Mouse (Mus musculus) cerebellum, postnatal 14 days (tissue): ENCODE measurements around the gene Agl.
A peak's percentile ranks its signal among the peaks of the same experiment; 100 is the strongest.
"Not testable (repeated sequence)": the region's sequence is repeated elsewhere in the genome, so short reads cannot be mapped to it uniquely, and the experiment has no call there.

Experiments
- DNase-seq, 2 experiments: peaks; one replicate each; pipeline ENCODE4 v3.0.0; 2021; ENCODE audit warnings: mixed read lengths in 2 of 2

Agl gene

DNA sequence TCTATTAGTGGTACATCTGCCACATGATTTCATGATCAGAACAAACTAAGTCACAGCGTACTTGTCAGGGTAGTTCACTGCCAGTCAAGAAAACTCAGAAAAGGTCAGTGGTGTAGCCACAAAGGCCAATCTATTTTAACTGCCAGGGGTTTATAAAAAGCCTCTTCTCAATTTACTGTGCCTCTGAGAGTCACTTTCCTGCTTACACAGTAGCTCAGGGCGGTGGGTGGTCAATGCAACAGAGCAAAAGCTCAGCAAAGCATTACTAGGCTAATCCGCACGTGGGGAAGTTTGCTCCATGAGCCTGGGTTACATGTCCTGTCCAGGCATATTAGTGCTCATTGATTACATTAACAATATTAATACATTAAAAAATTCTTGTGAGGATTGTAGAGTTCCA is 8.0 kb upstream of the Agl start:
- no peak for DNase-seq

DNA sequence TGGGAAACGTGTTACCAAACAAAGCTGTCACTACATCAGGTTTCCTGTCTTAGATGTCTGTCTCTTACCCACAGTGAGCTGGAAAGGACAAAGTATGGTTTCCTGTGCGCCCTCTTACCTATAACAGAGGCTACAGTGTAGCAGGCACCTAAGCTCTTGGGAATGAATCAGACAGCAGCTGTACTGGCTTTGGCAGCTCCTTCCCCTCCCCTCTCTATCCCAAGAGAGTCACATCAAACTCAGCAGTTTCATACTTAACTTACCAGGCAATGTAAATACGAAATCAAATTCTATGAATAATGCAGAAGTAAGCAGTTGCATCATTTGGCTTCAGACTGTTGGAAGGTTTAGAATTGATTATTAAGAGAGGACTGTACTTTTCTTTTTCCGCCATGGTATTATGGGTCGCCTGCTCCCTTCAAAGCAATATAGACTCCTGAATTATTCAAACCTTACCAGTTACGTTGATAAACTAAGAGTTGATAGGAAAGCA is 7.4 kb upstream of the Agl start:
- no peak for DNase-seq

DNA sequence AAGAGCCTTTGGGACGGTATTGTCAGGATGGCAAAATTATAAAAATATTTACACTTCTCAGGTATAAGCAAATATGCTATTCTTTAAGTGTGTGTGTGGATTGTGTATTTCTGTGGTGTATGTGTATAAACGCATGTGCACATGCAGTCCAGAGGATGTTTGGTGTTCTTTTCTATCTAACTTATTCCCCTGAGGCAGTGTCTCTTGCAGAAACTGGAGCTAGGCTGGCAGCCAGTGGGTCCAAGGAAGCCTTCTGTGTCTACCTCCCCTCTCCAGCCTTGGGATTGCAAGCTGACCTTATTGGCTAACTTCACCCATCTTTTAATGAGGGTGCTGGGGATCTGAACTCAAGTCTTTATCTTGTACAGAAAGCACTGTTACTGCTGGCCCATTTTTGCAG is 5.0 kb upstream of the Agl start:
- no peak for DNase-seq

DNA sequence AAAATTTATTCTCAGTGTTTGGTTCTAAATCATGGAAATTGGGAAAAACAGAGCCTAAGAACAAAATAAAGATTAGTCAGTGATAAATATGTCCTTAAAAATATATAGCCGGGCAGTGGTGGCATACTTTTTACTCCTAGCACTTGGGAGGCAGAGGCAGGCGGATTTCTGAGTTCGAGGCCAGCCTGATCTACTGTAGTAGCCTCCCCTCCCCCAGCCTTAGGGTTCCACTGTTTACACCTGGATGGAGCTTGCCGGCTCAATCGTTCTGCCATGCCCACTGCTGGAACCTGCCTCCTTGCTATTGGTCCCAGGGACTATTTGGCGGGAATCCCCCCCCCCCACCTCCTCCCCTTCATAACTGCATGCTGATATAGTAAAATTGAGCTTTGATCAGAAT is 2.4 kb upstream of the Agl start:
- not testable (repeated sequence) for DNase-seq

DNA sequence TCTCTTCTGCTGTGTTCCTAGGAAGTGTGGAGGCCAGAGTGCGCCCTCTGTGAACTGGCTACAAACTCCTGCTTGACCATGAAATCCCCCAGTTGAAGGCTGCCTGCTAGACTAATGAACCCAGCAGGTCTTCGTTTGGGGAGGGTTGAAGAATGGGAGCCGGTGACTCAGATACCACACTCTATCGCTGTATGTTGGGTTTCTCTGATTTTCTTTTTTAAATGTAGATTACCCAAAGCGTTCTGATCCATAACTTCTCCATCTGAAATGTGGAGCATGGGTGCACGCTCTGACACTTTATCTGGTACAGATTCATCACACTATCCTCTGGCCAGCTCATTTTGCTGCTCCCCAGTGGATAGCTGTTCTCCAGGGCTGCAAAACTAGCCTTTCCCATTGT is 1.3 kb upstream of the Agl start:
- DNase-seq: no peak

DNA sequence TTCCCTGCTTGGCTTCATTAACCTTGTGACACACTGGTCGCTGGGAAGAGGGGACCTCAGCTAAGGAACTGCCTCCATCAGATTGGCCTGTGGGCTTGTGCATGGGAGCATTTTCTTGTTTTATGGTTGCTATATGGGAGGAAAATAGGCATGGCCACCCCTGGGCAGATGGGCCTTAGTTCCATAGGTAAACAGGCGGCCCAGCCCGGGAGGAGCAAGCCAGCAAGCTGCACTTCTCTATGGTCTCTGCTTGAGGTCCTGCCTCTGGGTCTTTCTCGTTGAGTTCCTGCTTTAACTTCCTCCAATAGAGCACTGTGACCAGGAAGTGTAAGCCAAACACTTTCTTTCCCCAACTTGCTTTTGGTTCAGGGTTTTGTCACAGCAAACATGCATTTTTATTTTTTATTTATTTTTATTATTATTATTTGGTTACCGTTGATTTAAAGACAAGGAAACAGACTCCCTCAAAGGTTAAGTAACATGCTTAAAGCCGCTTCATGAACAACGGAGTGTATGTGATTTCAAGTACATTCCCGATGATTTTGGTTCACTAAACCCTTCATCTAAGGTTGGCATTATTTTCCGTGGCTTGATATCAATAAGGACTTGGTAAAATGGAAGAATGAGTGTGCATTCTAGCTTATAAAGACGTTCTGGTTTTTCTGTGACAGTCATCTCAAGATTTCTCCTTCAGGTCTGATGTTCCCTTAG is 696 bp upstream of the Agl start:
- DNase-seq: no peak

DNA sequence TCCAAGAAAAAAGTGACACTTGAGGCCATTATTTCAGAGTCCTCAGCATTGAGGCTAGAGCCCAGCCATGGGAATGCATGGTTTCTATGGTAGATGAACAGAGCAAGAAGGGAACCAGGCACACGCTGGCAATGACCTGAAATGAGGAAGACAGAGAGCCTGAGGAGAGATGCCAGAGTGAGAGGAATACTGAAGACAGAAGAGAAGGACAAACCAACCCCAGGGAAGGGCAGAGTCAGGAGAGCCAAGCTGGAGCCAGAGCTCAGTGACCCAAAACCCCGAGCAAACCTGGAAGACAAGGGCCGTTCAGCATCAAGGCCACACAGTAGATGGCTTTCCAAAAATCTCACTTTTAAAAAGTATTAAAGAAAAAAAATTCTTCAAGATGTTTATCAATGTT is 2.1 kb downstream of the Agl start:
- no peak for DNase-seq

DNA sequence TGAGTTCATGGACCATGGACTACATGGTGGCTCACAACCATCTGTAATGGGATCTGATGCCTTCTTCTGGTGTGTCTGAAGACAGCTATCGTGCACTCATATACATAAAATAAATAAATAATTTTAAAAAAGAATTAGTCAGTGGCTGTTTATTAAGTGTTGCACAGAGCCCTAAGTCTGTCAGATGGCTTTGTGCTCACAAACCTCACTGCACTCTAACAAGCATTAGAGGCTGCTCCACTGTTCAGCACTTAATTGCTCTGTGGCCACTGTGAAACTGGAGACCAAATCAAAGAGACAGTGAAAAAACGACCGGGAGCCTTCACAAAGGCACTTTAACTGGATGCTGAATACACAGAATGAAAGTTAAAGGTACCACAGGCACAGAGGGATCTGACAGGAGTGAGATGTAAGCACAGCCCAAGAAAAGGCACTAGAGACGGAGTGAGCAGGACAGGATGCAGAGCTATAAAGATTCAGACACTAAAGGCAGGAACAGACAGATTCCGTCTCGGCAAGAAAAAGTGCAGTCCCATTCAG is 3.1 kb downstream of the Agl start:
- DNase-seq: no peak

DNA sequence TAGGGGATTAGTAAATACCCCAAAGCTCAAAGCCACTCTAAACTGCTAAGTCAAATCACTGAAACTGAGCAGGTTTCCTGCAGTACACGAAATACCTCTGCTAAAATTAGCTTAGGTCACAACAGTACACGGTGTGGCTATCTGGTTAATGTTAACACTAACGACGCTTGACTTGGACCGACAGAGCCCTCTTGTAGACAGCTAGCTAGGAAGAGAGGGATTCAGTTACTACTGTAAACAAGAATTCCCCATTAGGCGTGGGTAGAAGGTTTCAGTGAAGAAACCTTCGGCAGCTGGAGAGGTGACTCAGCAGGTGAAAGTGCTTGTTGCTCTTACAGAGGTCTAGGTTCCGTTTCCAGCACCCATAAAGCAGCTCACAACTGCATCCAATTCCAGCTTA is 6.2 kb downstream of the Agl start:
- no peak for DNase-seq

DNA sequence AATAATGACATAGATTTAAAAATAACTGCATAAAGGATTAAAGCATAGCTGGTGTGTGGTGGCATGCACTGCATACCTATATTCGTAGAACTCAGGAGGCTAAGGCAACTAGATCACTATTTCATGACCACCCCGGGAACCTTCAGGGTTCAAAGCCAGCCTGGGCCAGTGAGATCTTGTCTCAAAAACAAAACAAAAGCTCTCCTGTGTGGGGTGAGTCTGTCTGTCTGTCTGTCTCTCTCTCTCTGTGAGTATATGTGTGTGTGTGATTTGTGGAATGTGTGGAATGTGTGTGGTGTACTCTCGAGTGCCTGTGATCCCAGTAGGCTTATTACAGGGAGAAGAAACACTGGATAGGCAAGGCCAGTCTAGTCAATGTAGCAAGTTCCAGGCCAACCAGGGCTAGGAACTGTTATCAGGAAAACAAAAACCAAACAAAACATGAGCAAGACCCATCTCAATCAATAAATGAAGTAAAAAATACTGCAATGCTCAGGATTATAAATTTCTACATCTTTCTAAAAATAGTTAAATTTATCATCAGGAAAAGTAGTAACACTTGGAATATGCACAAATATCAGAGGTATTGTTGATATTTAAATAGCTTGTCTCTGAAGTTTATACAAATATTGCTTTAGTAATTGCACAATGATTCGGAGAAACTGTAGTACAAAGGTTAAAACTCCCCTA is 9.0 kb downstream of the Agl start:
- DNase-seq: no peak

DNA sequence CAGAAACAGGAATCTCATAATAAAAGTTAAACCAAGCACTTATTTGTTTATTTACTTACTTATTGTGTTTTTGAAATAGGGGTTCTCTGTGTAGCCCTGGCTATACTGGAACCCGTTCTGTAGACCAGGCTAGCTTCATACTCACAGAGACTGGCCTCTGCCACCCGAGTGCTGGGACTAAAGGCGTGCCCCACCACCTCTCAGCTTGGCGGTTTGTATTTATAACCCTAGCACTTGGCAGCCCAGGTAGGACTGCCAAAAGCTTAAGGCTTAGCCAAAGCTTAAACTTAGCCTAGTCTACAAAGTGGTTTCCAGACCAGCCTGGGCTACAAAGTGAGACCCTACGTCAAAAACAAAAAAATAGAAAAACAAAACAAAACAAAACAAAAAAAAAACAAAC is 19.1 kb downstream of the Agl start:
- DNase-seq: no peak

DNA sequence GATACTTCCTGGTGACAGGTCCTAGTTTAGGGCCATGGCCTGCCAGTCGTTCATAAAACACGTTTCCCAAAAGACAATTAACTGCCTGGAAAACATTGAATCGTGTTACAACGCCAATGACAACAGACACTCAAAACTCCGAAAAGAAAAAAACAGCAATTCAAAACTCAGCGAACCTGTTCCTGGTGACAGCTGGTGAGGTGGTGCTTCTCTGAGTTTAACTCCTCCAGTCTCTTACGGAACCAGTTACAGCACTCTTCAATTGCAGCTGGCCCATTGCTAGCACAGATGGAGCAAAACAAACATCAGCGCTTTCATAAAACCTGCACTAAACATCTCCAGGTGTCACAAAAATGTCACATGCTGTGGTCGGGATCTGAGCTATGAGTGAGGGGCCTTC is 21.4 kb downstream of the Agl start:
- no peak for DNase-seq

DNA sequence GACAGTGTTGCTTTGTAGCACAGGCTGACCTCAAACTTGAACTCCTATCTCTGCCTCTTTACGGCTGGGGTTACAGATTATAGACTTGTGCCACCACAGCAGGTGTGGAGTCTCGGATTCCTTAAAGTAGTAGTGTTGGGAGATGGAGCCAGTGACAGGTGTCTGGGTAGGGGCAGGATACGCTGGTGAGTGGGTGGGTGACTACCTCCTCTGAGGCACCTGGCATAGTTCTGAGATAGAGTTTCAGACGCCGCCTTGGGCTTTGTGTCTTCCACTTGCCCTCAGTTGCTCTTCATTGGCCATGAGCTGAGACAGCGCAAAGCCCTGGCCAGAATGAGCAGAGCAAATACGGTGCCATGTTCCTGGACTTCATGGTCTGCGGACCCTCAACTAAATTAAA is 22.1 kb downstream of the Agl start:
- no peak for DNase-seq

DNA sequence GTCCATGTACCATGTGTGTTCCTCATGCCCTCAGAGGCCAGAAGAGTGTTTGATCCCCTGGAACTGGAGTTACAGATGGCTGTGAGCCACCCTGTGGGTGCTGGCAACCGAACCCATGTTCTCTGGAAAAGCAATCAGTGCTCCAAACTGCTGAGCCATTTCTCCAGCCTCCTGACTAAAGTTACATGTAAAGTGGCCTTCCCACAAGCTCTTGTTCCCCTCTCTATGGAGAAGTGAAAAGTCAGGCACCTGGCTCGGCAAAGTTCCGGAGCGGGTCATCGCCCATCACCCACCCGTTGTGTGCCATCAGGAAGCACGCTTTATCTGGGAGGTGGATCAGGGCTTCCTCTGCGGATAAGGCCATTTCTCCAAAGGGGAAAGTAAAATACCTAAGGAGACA is 23.2 kb downstream of the Agl start:
- DNase-seq: no peak

DNA sequence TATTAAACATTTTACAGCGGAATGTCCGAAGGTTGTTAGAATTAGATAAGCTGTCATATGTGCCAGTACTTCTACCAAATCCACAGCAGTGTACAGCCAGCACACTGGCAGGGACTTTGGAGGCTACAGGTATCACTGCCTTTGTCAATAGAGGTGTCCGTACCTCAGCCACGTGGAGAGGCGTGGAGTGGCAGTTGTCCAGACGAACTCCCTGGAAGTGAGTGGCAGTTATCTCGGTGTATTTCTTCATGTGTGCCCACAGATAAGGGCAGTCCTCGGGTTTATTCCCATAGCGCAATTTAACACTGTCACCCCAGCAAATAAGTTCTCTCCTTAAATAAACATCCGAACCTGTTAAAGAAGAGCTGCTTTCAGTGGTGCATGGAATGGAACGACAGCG is 23.7 kb downstream of the Agl start:
- DNase-seq: no peak

DNA sequence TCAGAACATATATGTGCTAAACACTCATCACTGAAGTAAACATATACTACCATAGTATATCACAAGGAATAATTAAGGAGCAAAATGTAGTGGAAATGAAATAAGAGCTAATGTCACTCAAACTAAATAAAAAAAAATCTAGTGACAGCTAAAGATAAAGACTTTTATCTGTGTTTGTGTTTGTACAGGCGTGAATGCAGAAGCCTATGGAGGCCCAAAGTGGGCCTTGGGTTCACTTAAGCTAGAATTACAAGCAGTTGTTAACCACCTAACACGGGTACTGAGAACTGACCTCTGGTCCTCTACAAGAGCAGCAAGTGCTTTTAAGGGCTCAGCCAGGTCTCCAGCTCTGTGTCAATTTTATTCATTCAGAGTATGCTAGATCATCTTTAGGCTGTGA is 31.0 kb downstream of the Agl start:
- no peak for DNase-seq

DNA sequence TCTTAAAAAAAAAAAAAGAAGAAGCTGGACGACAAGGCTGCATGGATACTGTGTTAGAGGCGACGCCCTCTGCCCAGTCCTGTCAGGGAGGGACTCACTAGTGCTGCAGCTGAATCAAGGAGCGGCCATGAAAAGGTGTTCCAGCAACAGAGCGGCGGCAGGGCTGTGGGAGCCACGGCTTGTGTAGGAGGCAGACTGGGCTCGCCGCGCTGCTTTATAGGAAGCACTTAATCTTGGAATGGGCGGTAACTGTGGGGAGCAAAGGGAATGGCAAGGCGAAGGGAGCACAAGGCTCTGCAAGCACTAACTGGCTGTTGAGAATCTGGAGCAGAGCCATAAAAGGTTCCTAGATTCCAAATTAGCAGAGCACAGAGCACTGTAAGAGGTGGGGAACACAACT is 34.1 kb downstream of the Agl start:
- no peak for DNase-seq

DNA sequence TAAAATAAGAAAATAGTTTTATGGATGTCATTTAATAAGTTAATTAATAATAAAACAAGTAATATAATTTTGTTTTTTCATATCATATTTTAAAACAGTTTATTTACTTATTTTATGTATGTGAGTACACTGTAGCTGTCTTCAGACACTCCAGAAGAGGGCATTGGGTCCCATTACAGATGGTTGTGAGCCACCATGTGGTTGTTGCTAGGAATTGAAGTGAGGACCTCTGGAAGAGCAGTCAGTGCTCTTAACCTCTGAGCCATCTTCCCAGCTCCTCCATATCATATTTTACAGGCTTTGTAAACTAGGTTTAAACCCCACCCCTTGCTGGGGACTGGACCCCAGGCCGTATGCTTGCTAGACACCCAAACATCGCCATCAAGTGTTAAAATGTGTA is 36.4 kb downstream of the Agl start:
- peak; percentile 6 to 18 for DNase-seq

DNA sequence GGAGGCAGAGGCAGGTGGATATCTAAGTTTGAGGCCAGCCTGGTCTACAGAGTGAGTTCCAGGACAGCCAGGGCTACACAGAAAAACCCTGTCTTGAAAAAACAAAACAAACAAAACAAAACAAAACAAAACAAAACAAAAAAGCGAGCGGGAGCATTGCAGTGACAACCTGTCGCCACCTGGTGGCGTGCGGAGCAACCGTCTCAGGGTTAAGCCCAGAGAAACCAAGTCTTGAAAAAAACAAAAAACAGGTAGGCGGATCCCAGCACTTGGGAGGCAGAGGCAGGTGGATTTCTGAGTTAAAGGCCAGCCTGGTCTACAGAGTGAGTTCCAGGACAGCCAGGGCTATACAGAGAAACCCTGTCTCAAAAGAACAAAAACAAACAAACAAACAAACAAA is 41.0 kb downstream of the Agl start:
- peak; percentile 9 to 25 for DNase-seq

DNA sequence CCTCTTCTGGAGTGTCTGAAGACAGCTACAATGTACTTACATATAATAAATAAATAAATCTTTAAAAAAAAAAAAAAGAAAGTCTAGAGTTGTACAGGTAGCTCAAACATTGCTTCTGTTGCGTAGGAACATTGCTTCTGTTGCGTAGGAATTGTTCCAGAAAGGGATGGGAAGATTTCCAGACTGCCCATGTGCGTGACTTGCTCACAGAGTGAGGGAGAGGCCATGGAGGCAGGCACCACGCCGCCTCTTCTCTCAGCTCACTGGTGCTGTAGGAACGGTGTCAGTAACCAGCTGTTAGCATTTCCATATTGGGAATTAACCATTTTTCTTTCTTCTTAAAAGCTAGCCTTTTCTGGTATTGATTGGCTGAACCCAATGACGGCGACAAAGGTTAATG is 55.1 kb downstream of the Agl start:
- DNase-seq: no peak

DNA sequence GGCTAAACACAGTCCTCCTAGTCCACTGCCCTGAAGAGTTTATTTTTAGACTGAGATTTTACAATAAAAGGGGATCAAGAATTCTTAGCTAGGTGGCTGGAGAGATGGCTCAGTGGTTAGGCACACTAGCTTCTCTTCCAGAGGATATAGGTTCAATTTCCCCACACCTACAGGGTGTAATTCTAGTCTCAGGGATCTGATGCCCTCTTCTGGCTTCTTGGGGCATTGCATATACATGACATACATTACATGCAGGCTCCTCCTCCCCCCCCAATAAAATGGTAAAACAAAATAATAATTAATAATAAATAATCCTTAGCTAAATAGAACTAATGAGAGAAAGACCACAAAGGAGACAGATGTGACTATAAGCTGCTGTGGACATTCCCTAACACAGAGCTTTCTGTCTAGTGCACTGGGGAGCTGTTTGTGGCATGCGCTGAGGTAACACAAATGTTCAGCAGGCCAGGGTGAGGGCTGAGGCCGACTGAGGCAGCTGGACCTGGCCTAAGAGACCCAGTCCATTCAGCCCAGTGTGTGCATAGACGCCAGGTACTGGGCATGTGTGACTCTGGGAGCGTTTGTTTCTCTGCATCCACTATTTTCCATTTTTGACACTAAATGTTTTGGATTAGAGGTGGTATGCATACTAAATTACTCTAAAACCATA is 56.6 kb downstream of the Agl start:
- peak; percentile 67 to 76 for DNase-seq

DNA sequence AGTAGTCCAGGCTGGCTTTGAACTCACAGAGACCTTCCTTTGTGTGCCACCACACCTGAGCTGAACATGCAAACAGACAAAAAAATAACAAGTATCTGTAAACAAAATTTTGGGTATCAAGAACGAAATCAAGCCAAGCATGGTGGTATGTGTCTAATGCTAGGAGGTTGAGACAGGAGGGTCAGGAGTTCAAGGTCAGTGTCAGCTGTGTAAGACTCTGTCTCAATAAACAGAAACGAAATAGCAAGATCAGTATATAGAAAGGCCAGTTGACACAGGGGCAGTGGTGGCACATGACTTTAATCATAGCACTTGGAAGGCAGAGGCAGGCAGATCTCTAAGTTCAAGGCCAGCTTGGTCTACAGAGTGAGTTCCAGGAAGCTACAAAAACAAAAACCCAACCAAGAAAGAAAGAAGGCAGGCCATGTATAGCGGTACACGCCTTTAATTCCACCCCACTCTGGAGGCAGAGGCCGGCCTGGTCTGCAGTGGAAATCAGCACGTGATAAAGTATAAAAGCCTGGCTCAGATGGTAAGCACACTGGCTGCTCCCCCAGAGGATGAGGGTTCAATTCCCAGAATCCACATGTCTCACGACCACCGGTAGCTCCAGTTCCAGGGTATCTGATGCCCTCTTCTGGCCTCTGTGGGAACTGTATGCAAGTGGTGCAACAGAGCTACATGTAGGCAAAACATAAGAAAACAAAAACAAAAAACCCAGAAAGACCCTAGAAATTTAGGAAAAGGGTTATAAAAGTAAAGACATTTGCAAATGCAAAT is 59.4 kb downstream of the Agl start:
- DNase-seq: peak; percentile 39 to 63

DNA sequence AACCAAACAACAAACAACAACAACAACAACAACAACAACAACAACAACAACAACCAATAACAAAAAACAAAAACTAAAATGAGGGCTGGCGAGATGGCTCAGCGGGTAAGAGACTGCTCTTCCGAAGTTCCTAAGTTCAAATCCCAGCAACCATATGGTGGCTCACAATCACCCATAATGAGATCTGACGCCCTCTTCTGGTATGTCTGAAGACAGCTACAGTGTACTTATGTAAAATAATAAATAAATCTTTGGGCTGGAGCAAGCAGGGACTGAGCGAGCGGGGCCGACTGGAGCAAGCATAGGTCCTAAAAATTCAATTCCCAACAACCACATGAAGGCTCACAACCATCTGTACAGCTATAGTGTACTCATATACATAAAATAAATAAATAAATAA is 60.3 kb downstream of the Agl start:
- not testable (repeated sequence) for DNase-seq
